Mouse (Mus musculus): Measurements from ENCODE around the gene Dpp8.

Gene Dpp8

GRCm38 (mm10) chr9:65085270-65085669 lies 53.1 kb downstream of the Dpp8 start:
- no peak for DNase-seq (ENCODE audit: low spot score in 2 of 2)

DNA sequence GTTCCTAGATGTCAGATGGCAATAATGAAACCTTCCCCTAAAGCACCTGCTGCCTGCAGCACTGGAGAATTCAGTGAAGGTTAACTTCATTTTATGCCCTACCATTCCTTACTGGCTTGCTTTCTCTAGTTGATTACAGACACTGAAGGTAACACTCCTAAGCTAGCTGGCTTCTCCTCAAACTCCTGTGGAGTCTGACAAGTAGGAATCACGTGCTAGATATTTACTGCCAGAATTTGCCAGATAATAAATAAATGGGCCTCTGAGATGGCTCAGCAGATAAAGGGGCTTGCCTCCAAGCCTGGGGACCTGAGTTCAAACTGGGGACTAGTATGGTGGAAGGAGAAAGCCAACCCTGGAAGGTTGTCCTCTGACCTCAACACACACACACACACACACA lies 54.6 kb downstream of the Dpp8 start:
- DNase-seq (ENCODE audit: low spot score in 2 of 2), result no peak

- DNase-seq (ENCODE audit: low spot score in 2 of 2), result no peak
These were observed 55.3 kb downstream of the Dpp8 start for GRCm38 (mm10) chr9:65087490-65087889.

GRCm38 (mm10) chr9:65094237-65094636 lies 62.0 kb downstream of the Dpp8 start:
- DNase-seq (ENCODE audit: low spot score in 2 of 2), result peak; percentile 35 to 49

GRCm38 (mm10) chr9:65100991-65101685 lies 68.9 kb downstream of the Dpp8 start, which contains the start of gene Igdcc4:
Gene Igdcc4 (plus strand): TSS chr9:65101486.
- DNase-seq (ENCODE audit: low spot score in 2 of 2), result peak; percentile 34 to 40

GRCm38 (mm10) chr9:65101686-65102376 lies 69.6 kb downstream of the Dpp8 start:
- peak; percentile 30 for DNase-seq (ENCODE audit: low spot score in 2 of 2)

DNA sequence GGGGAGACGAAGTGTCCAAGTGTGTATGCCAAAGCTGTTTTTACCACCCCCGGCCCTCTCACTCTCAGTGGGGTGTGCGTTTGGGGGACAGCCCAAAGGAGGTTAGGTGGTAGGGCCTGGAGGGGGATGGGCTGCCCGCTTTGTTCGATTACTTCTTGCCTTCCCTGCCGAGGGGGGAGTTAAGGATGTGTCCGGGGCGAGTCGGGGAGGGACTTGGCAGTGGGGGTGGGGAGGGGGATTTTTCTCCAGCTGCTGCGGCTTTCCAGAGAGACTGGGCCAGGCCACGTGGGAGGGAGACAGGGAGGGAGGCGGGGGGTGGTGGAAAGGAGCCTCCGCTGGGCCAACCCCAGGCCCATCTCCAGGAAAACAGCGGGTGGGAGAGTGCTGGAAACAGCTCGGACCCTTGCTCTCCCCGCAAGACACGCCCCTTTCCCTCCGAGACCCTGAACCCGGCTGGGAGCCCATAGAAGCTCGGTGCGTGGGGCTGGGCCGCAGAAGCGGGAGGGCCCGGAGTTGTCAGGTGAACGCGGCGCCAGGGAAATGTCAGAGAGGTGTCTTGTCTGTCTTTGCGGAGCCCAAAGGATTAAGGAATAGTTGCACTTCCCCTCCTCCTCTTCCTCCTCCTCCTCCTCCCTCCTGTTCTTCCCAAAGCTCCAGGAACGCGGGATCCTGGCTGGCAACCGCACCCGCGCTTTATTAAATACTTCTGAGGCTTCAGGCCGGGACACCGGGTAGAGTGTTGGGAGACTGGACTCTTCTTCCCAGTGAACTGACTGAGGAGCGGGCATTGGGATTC lies 70.4 kb downstream of the Dpp8 start:
- no peak for DNase-seq (ENCODE audit: low spot score in 2 of 2)

DNA sequence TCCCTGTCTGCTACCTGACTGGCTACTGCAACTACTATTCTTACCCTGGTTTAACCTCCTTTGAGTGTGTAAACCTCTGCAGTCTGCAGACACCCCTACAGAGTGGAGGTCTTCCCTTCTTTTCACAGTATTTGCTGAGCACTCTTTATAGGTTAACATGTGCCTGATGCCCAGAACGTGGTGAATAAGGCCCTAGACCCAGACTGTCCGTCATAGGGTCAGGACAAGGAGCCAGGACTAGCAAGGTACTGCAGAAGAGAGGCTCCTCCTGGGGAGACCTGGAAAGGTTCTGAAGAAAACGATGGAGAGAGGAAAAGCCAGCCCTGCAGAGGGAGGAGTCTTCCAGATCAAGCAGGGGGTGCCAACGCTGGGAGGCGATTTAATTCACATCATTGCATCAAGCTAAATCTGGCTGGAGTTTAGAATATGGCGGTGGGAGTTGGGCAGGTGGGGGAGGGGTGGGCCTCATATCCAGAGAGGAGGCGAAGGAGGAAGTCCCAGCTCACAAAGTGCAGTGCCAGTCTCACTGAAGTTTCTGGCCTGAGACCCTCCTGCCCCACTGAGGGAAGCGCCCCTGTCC lies 71.0 kb downstream of the Dpp8 start:
- no peak for DNase-seq (ENCODE audit: low spot score in 2 of 2)

GRCm38 (mm10) chr9:65106821-65107220 lies 74.6 kb downstream of the Dpp8 start:
- no peak for DNase-seq (ENCODE audit: low spot score in 2 of 2)

DNA sequence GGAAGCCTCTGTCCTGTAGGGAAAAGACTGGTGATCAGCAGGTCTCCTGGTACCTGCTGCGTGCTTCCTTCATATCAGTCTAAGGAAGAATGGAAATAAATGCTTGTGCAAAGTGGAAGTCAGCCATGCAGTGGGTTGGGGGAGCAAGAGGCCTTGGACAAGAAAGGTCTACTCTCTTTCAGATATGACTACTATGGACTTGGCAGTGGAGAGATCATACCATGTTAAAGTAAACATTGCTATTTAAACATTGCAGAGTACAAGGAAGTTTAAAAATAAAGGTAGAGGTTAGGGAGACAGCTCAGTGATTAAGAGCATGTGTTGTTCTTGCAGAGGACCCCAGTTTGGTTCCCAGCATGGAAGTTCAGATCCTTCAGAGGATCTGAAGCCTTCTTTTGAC lies 75.7 kb downstream of the Dpp8 start:
- no peak for DNase-seq (ENCODE audit: low spot score in 2 of 2)

- DNase-seq (ENCODE audit: low spot score in 2 of 2), result peak; percentile 46 to 69
These were observed 77.2 kb downstream of the Dpp8 start for GRCm38 (mm10) chr9:65109132-65110072.

DNA sequence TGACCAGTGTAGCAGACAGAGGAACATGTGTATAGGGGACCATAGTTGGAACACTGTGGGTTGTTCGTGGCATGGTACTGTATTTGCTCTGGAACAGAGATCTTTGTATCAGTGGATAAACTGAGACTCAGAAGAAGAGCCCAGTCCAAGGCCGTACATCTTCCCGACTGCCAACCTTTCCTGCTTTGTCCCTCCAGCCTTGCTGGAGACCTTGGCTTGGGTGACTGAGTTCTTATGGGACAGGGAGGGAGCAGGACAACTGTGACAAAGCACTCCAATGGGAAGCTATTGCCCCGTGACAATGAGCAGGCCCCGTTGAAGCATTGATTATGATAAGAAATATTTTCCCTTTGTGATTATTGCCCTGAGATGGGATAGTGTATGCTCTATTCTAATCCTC lies 79.5 kb downstream of the Dpp8 start:
- DNase-seq (ENCODE audit: low spot score in 2 of 2), result no peak

DNA sequence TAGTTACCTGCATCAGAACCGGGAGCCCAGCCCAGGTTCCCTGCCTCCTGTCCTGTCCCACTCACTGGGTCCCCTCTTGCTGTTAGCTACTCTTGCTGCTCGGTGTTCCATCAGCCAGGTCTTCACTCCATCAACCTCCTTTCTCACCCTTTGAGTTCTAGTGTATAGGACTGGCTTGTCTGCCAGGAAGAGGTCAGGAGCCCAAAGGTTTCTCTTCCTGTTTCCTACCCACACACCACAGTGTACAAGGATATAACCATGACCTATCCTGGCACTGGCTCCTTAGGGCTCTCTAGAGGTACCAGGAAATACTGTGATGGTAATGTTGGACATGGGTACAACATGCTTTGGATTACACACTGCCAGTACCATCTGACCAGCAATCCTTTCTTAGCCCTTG lies 81.5 kb downstream of the Dpp8 start:
- DNase-seq (ENCODE audit: low spot score in 2 of 2), result no peak

- DNase-seq (ENCODE audit: low spot score in 2 of 2), result no peak
These were observed 83.7 kb downstream of the Dpp8 start for GRCm38 (mm10) chr9:65115891-65116290.

GRCm38 (mm10) chr9:65117516-65117915 lies 85.3 kb downstream of the Dpp8 start:
- DNase-seq (ENCODE audit: low spot score in 2 of 2), result no peak

DNA sequence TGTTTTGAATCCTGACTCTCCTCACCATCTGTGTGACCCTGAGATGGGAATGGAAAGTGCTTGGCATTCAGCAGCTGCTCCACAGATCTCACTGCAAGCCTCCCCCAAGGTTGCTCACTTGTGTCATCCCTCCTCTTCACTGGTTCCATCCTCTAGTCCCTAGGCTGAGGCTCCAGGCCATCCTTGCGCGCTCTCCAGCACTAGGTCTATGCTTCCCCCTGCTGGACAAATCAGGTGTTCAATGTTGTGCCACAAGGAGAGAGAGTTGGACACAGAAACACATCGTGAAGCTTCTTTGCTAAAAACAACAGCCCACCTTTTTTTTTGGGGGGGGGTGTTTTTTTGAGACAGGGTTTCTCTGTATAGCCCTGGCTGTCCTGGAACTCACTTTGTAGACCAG lies 88.7 kb downstream of the Dpp8 start:
- peak; percentile 69 to 79 for DNase-seq (ENCODE audit: low spot score in 2 of 2)

DNA sequence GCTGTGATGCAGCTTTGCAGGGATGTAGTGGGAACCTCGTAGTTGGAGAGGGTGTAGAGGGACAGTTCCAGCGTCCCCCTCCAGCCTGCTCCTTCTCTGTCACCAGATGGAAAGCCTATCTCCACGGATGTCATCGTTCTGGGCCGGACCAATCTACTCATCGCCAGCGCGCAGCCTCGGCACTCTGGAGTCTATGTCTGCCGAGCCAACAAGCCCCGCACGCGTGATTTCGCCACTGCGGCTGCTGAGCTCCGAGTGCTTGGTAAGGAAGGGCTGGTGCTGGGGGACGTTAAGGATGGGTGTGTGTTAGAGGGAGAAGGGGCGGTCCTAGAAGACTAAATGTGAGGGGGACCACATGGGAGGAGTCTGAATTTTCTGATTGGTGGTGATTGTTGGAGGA lies 90.3 kb downstream of the Dpp8 start:
- peak; percentile 60 to 80 for DNase-seq (ENCODE audit: low spot score in 2 of 2)

GRCm38 (mm10) chr9:65123552-65124168 lies 91.4 kb downstream of the Dpp8 start:
- no peak for DNase-seq (ENCODE audit: low spot score in 2 of 2)

- DNase-seq (ENCODE audit: low spot score in 2 of 2), result no peak
These were observed 96.1 kb downstream of the Dpp8 start for GRCm38 (mm10) chr9:65128123-65128815.

DNA sequence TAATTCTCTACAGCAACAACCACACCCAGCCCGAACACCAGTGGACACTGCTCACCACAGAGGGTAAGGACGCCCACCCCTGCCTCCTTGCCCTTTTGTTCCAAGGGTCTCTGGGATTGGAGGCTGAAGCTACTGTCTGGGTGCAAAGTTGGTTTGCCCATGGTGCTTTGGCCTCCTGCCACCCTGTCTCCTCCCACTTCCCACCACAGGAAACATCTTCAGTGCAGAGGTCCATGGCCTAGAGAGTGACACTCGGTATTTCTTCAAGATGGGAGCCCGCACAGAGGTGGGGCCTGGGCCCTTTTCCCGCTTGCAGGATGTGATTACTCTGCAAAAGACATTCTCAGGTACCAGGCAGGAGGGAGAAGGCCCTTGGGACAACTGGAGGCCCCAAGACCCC lies 99.5 kb downstream of the Dpp8 start:
- DNase-seq (ENCODE audit: low spot score in 2 of 2), result no peak

Data from frontal cortex, postnatal 36 days (tissue).